Mouse (Mus musculus) ZHBTc4 (cell line): ENCODE results near the gene Rgs8.

Experiments
- DNase-seq: peaks from one replicate; pipeline ENCODE4 v3.0.0-alpha.2; 2011; ENCODE audit warnings: low read depth, low spot score

The Rgs8 gene

DNA sequence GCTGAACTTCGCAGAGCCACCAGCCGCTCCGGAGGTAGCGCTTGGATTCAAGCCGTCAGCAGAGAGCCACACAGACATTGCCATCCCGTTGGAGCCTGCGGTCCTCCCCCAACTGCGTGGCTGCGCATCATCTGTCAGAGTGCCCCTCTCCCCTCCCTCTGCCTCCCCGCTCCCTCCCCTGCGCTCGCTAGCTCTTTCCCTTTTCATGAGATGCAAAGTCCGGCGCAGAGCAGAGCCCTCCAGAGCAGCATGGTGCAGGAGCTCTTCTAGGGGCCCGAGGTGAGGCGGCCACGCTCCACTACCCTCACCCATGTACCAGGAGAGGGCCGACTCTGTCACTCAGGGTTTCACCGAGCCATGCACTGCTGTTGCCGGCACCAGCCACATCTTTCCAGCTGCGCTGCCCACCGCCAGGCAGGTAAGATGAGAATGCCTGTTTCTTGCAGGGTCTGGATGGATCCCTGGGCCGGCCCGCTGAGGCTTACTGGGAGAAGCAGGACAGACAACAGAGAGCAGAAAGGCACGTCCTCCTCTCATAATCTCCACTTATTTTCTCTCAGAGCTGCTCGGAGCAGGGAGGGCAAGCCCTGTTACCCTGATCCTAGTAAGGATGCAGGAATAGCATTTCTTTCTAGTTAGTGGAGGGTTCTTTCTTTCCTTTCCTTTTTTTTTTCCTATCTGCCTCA, at the start of gene Rgs8:
Gene Rgs8 (plus strand): TSS at position 88 of the 686 bp plus-strand sequence.
- peak; percentile 49 for DNase-seq

DNA sequence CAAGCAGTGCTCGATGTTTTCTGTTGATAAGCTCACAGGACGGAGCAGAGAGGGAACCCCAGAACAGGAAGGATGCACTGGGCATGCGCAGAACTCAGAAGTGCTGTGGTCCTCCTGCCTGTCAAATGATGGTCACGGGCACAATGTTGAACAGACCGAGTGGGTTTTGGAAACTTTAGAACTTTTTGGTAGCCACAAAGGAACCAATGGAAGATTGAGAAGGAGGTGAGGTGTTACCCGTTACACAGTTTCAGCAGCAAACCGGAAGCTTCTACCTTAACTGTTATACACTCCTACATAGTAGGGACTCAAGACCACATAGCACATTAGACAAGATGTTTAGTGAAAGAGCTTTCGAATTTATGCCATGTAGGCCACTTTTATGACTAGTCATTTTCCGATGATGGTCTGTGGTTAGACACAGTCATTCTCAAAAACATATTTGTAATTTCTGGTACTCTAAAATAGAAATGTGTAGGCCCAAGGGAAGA, 35.4 kb upstream of the Rgs8 start:
- DNase-seq = no peak

DNA sequence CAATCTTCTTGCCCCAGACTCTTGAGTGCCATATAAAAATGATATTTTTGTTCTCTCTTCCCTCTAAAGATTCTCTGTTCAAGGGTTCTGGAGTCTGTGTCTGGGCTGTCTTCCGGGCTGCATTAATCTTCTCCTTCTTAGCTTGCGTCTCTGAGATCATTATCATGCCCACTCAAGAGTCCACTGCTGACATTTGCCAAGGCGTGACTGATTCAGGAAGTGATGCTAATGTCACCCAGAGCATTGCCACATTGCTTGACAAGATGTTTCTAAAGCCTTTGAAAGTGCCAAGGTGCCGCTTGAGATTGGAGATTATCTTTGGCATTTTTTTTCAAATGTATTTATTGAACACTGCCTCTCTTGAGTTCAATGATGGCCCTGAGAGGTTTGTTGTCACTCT, 29.8 kb upstream of the Rgs8 start:
- no peak for DNase-seq

DNA sequence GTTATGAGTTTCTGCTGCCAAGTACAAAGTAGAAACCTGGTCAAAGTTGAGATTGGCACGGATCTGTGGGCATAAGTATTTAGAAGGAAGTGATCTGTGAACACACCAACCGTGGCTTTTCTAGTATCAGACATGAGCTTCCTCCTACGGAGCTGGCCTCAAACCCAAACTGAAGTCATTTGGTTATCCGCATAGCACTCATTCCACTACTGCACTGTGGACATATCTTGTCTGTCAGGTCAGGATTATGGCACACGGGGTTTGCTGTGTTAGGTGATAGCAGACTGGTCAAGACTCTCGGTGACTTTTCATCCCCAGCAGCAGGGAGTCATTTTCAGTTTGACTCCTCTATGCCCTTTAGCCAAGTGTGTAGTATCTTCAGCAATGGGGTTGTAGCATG, 20.1 kb upstream of the Rgs8 start:
- no peak for DNase-seq

DNA sequence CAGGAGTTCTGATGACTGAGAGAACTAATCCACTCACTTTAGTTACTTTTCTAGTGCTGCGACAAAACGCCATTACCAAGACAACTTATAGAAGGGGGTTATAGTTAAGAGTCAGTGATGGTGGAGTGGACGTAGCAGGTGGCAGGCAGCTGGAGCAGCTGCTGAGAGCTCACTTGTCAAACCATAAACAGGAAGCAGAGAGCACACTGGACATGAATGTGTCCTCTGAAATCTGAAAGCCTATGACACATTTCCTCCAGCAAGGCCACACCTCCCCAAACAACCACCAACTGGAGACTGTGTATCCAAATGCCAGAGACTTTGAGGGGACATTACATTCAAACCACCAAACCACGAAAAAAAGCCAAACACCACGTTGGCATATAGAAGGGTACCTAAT, 17.8 kb upstream of the Rgs8 start:
- no peak for DNase-seq

DNA sequence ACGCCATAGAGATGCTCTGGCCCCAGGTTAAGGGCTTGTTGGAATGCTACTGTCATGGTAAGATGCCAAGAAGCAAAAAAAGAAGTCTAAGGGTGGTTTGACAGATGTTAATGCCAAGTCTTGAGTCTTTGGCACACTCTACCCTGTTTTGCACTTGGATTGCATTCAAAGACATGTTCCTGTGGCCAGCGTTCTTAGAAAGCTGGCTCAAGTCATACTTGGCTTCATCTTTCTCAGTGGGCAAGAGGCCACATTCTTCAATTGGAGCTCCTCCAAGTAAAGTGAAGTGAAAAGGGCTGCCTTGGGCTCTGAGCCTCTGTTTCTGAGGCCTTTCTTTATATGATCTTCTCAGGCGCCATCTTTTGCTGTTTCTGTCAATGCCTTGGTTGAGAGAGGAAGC, 17.3 kb upstream of the Rgs8 start:
- DNase-seq = no peak

DNA sequence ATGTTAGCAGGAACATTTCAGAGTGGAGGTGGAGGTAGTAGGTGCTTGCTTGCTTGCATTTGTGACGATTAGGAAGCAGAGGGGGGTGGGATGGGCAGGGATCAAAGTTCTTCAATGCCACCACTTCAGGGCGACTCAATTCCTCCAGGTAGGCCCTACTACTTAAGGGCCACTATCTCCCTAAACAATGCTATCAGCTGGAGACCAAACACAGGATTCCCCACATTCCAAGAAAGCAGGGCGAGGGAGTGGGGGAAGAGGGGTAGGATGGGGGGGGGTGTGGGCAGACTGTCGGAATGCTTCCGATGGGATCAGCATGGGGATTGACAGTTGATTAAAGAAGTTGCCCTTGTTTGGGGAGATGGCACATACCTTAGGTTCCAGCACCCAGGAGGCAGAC, 16.0 kb upstream of the Rgs8 start:
- peak; percentile 52 for DNase-seq

DNA sequence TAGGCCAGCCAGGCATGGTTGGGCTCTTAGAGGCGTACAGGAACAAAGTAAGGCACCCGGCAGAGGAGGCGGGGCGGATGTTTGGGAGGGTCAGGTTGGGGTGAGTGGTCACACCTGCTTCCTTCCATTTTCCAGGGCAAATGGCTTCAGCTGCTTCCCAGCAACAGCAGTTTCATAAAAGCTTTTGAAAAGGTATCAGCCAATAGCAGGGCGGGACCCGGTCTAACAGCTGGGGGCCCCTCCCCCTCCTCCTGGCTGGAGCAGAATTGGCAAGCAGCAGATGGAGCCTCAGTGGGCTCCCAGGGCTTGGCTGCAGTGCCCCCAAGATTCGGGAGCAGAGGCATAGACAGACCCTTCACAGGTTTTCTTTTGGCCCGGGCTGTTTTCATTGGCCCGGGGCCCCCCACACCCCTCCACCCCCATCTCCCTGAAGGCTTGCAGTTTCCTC, 11.3 kb upstream of the Rgs8 start:
- DNase-seq = peak; percentile 77

DNA sequence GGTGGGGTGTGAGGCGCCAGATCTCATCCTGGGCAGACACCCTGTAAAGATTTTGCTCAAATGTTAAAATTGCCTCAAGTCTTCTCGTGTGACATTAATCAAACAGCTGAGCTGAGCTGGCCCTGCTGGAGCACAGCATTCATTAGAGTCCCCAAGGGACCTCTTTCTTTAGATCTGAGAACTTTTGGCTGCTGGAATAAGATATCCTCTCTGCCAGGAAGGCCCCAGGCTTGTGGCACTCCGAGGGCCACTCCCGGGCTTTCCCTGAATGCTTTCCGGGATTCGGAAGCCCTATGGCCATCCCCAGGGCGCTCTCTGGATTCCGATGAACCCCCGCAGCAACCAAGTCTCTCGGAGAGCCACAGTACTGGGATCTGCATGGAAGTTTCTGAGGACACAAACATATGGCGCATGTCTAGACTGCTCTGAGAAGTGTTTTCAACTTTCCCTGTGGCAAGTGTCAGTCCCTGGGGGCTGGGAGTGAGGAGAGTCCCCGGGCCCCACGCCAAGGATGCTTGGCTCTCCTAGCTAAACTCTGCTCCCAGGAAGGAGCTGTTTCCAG, 10.8 kb upstream of the Rgs8 start:
- DNase-seq = peak; percentile 14

DNA sequence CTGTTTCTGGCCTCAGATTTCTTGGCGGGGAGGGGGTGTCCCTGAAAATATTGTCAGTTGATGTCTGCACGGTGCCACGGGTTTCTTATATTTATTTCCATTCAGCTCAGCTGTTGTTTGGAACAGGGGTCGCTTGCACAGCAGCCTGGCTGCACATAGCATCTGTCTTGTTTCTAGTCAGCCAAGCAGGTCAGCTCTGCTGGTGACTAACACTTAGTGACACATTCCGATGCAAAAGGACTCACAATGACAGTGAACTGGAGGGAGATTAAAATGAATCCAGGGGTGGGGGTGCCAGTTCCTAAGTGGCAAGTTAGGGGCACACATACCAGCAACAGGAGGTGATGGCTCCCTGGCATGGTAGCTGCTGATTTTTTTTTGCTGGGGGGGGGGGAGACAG, 849 bp downstream of the Rgs8 start:
- DNase-seq = no peak

DNA sequence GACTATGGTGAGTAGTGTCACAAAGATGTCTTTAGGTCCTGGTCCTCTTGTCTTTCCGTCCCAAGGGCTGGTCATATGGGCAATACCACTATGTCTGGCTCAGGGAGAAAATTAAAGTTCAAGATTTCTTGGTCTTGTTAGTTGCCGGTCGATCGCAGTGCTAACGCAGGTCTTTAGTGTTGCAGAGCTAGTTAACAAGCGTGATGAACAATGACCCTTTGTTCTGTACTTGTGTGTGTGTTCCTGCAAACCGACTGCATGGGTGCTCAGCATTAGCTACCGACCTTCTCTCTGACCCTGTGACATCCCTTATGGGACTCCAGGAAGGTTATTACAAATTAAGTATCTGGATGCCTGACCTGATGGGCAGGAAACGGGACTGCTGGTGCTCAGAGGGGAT, 6.8 kb downstream of the Rgs8 start:
- DNase-seq = no peak

DNA sequence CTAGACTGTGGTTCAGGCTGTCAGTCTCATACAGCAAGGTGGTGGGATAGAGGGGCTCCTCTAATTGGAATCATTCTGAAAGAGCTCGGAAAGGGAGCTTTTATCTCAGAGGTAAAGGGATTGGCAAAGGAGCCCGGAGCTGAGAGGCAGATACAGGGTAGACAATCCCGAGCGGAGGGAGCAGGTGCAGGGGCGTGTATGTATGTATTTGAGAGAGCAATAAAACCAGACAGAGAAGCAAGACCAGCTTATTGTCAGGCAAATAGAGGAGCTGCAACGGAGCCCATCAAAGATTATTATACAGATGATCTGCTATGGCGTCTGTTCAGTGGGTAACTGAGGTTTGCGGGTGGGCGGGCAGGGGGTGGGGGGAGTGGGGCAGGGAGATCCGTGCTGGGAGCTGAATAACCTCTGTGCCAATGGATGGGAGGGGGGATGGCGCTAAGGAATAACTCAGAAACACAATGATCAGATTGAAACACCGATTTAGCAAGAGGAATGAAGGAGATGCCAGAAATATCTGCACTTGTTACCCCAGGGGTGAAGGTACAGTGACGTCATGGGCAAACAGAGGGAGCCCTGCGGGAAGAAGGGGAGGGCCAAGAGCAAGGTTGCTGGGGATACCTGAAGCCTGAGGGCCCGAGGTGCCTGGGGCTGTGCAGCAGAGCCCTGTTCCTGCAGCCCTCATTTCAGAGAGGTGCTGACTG, 8.3 kb downstream of the Rgs8 start:
- DNase-seq = peak; percentile 40

DNA sequence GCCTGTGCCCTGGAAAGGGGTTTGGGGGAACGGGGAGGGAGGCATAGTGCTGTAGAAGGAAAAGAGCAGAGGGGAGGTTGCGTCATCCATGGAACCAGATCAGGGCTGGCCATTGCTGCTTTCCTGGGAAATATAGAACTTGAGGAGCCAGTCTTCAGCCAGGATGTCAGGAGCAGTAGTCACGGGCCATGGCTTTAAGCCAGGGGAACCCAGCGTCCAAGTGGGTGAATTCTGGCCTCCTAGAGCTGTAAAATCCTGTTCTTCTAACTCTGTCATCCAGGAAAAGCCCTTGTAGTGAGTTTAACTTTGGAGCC, 8.8 kb downstream of the Rgs8 start:
- no peak for DNase-seq

DNA sequence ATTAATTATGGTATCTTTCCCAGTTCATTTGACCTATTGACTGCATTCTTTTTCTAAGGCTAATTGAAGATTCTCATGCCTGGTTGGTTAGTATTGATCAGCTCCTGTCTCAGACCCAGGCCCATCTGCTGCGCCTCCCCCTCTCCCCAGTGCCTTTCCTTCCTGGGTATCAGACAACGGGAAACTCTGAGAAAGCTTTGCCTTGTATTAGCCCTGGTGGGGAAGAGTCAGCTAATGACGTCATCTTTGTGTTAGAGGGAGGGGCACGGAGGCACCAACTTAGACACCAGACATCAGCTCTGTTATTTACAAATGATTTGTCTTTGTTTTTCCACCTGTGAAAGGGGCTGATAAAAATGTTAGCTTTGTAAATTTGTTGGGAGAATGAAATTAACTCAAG, 9.5 kb downstream of the Rgs8 start:
- DNase-seq = no peak

DNA sequence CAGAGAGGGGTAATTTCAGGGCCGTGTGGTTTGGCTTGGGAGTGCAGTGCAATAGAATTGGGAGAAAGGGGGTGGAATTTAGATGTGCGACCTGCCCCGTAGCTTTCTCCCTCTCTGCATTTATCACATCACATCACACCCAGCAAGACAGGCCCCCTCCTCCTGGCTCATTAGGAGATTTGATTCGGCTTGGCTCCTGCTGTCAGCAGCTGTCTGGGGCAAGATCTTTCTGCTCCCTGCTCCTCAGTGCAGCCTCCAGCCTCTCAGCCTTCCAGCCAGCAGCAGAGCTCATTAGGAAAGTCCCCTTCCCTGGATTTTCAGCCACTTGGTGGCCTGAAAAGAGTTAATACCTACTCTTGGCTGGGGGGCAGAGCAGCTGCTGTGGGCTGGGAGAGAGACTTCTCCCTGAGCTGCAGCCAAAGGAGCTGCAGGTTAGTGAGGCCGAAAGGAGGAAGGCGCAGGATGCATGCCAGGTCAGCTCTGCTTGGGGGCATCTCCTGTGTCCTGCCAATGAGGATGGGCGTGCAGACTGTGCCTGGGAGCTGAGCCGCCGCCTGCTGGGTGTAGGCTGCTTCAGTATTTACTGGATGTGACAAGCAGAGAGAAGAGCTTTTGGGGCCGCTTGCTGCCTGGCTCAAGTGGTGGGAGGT, 12.4 kb downstream of the Rgs8 start:
- DNase-seq = no peak

DNA sequence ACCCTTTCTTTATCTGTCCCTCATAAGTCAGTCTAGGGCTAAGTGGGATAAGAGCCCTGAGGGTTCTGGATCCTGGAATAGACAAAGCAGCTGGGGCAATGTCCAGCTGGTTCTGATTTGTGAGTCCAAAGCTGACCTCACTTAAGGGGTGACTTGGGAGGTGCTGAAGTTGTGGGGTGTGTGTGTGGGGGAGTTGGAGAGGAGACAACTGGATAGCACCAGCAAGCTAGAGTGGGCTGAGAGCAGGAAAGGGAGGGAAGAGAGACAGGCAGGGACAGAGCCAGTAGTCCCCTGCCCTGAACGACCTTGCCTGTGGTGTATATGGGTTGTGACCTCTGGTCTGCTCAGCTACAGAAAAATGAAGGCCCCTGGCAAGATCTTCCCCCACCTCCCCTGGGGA, 13.4 kb downstream of the Rgs8 start:
- DNase-seq = no peak

DNA sequence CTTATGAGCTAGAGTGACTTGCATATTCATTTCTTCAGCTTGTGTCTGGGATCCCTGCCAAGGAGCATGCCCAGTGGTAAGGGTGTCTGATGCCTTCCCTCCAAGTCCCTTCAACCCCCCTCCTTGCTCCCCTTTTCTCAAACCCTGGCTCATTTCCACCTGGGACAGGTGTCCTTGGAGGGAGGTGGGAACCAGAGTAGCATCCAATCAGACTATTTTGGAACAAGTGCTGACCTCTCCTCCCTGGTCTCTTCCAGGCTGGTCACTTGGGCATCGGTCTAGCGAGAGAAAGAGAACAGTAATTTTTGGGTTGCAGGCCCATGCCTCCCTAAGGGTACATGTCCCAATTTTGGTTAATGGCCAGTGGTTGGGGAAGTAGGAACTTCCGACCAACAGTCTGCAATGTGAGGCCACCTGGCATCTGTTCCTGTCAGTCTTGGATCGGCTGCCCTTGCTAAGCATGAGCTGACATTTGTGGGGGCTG, 14.5 kb downstream of the Rgs8 start:
- no peak for DNase-seq

DNA sequence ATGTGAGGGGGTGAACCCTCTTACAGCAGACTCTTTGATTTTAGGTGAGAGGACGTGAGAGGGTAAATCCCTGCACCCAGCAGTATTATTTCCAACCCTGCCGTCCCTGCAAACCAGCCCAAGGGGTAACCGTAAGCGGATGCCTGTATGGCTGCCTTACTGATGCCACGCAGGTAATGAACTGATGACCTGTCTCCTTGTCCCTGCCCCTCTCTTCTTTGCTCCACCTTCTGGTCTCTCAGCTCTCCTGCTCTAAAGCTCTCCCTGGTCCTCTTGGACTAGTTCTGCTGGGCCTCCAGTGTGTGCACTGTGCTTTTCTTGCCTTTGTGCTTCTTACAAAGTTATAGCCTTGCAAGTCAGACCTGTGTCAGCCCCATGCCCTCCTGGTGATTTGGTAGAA, 15.0 kb downstream of the Rgs8 start:
- DNase-seq = no peak

DNA sequence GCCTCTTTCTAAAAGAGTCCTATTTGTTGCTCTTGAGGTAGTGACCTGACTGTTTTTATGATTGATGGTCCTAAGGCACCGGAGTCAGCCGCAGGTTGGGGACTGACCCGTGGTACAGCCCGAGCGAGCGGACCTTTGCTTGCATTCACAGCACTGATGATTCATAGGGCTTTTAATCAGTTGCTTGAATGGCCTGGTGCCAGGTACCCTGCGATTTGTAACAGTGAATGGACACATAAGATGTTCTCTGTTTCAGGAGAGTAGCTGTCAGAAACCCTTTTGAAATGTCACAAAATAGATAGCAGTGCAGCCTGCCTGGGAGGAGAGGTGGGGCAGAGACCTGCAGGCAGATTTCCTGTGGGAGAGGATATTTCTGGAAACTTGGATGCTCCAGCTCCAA, 16.3 kb downstream of the Rgs8 start:
- no peak for DNase-seq

DNA sequence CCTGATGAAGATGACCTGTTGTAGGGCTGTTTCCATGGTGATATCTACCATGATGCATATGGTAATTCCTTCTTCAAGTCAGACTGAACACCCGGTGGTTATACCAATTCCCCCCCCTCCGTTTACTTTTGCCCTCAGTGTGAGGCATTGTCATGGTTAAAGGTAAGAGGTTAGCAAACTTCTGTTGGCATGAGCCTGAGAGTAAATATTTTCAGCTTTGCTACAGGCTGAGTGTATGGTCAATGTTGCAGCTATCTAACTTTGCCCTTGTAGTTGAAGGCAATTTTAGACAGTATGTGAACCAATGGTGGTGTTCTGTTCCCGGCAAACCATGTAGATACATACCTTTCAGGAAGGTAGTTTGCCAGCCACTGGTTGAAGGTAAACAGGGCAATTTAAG, 16.9 kb downstream of the Rgs8 start:
- DNase-seq = no peak

DNA sequence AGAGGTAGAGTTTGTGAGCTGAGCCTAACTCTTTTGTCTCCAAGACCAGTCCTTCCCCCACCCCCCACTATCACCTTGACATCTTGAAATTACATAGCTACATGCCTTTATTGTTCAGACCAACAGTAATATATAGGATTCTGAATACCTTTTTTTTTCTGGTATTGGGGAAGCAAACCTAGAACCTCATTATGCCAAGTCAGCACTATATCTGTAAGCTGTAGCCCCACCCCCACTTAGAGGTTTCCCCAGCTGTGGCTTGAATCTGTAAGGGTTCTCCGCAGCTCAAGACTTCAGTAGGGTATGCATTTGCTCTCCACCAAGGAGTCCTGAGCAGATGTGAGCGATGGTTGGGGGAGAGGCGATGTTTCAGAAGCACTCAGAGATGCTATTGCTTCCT, 18.5 kb downstream of the Rgs8 start:
- no peak for DNase-seq

DNA sequence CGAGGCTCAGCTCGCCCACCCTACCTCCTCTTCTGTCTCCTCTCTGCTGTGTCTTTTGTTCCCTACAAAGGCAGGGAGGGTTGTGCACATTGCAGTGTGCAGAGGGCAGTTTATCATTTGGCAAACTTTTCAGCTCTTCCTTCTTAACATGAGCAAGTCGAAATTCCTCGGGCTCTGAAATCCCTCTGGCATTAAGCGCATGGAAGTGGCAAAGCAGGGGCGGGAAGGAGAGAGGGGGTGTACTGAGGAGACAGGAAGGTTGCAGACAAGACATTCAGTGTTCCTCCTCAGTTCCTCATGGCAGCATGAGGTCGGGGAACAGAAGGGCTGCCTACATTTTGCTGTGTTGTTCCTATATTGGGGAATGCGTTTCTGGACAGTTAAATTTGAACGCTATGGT, 19.9 kb downstream of the Rgs8 start:
- DNase-seq = no peak

DNA sequence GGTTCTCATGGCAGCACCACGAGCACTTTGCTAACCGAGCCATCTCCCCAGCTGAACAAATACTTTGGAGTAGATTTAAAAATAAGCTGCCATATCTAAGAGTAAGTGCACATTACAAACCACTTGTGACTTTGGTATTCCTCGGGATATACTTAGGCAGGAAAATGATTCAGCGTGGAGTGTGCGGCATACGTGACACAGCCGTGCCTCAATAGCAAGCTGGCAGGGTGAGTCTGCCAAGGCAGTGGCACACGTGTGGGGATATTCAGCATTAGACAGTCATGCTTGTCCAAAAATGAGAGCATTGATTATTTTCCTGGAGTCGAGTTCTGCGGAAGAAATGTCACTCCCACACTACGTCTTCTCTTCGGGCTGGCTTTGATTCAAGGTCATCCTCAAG, 21.1 kb downstream of the Rgs8 start:
- no peak for DNase-seq
